Mouse (Mus musculus): ENCODE measurements around the gene Sost.

The Sost gene

DNA sequence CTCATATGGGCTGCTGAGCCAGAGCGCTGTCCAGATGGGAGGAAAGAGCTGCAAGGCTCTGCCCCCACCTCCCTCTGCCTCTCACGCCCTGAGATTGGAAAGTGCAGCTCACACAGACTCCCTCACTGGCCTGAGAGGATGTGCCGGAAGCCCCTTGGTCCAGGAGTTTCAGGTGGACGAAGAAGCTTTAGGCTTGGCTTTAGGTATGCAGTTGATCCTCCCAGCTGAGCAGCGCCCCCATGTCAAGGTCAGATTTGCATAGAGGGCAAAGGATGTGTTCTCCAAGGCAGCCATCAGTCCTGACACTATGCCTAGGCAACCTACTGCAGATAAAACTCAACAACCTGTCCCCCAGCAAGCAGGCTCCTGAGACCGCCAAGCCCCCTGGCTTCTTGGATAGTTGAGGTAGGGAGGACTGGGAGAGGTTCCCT, 16.2 kb upstream of the Sost start:
- peak in 1 of 2 experiments; percentile 31 for DNase-seq

- DNase-seq, result peak in 1 of 2 experiments; percentile 33
Measured at GRCm38 (mm10) chr11:101981850-101982249, 15.0 kb upstream of the Sost start.

GRCm38 (mm10) chr11:101980603-101981157, 13.9 kb upstream of the Sost start:
- peak in 1 of 2 experiments; percentile 19 for DNase-seq

GRCm38 (mm10) chr11:101979140-101979539, 12.3 kb upstream of the Sost start:
- no peak for DNase-seq

- no peak for DNase-seq
Measured at GRCm38 (mm10) chr11:101976949-101977348, 10.1 kb upstream of the Sost start.

- DNase-seq, result no peak
Measured at GRCm38 (mm10) chr11:101974923-101975322, 8.1 kb upstream of the Sost start.

DNA sequence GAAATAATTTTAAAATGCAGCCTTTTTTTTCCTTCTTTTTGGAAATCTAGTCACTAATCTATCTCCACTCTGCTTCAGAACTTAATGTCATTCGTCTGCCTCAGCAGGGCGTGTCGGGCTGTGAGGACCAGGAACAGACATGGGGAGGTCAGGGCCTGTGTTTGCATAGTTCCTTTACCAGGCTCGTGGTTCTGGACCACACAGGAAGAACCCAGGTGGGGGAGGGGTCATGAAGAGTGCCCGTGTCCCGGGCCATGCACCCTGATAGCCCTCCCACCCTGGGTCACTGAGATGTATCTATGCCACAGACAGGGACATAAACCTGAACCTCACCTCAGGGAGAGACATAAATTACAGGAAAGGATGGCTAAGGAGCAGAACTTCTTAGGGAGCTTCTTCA, 7.4 kb upstream of the Sost start:
- no peak for DNase-seq

DNA sequence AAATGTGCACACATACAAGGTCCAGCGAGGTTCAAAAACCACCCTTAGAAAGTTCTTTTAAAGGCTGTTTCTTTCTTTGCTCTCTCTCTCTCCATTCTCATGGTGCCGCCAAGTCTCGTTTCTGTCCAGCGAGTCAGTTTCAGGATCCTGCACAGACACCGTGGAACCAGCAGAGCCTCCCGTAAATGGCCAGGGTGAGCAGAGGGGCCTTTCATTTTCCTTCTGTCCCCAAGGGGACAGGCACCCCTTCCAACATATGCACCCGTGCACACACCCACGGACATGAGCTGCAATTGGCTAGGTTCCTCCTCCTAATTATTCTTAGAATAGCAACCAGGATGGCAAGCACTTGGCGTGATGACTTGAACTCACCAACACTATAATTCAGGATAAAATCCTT, 6.7 kb upstream of the Sost start:
- no peak for DNase-seq

DNA sequence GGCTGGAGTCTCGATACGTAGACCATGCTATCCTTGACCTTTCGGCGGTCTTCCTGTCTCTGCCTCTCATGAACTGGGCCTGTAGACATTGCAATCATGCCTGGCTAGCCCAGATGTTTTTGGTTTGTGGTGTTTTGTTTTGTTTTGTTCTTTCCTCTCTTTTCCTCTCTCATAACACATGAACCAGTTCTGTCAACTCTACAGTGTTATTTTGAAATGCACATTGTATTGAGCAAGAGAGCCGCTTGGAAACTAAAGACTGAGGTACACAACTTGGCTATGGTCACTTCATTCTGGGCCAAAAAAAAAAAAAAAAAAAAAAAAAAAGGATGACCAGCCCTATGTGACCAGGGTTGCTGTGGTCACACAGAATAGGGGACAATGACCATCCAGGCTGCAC, 5.8 kb upstream of the Sost start:
- no peak for DNase-seq

- no peak for DNase-seq
Measured at GRCm38 (mm10) chr11:101972097-101972496, 5.3 kb upstream of the Sost start.

- DNase-seq, result peak in 1 of 2 experiments; percentile 52
Measured at GRCm38 (mm10) chr11:101971410-101971809, 4.6 kb upstream of the Sost start.

GRCm38 (mm10) chr11:101969835-101970234, 3.0 kb upstream of the Sost start:
- DNase-seq, result no peak

DNA sequence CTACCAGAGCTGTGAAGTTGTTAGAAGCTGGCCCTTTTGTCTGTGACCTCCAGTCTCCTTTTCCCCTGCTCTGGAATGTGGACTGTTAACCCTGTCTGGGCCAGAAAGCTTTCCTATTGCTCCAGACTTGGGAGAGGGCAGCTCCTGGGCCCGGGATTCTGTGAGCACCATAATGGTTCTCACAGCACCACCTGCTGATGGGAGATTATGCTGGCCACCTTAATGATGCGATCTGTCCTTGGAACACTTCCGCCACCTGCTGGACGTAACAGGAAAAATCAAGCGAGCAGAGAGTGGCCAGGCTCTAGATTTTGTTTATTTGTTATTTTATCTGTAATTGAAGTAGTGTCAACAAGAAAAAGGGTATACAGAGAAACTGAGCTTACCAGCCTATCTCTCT, 2.0 kb upstream of the Sost start:
- DNase-seq, result peak; percentile 71 to 88

DNA sequence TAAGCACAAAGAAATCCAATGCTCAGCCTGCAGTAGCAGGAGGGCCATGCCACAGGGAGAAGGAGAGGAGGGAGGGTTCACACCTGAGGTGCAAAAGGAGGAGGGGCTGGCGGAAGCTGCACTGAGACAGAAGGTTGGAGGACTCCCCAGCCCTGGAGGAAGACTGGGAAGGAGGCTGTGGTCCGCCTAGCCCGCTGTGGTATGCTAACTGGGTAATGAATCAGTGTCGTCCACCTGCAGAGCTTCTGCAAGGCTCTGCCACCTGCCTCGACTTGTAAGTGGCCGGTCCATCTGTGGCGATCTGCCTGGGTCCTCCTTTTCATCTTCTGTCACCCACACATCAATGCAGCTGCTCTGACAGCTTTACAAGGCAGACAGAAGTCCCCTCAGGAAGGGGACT, 1.5 kb upstream of the Sost start:
- DNase-seq, result no peak

GRCm38 (mm10) chr11:101965553-101965952, 1.3 kb downstream of the Sost start:
- no peak for DNase-seq

DNA sequence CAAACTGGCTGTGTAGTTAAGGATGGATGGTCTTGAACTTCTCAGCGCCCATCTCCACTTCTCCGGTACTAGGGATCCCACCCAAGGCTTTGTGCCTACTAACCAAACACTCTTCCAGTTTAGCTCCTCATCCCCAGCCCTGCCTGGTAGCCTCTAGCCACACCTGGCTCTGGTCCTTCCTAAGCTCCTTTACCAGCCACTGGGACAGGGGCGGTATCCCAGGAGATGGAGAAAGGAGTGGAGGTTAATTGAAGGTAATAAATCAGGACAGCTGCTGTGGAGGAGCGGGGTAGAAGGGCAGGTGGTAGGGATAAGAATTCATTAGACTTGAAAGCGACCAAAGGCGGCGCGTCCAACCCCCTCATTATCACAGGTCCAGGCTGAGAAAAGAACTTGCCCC, 2.2 kb downstream of the Sost start:
- no peak for DNase-seq

GRCm38 (mm10) chr11:101963473-101964291, 3.1 kb downstream of the Sost start:
- no peak for DNase-seq

DNA sequence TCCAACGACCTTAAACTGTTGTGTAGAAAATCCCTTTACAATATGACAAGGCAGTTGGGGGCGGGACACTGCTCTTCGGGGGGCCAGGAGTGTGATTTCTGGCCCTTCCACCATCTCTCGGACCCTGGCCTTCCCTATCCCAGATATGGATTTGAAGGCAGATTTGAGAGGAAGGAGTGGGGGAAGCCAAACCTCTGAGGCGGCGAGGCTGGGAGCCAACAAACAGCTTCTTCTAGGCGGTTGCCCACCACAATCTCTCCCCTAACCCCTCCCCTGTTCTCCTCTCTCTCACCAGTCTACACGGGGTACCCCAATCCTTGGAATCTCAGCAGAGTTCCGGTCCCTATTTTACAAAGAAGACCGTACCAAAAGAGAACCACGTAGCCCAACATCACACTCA, 3.8 kb downstream of the Sost start:
- no peak for DNase-seq

DNA sequence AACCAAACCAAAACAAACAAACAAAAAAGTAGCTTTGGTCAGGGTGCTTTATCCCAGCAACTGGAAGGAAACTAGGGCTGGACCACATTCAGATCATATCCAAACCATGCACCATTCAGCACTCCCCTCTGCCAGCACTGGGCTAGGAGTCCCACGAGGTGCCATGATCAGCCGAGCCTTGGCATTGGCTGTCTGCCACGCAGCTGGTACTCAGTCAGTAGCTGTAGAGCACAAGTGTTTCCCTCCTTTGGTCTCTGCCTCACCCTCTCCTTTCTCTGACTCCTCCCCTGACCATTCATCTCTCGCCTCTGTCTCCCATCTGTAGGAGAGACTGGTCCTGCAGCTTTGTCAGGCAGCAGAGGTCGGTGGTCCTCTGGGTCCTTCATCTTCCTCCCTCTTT, 9.3 kb downstream of the Sost start:
- no peak for DNase-seq

- no peak for DNase-seq
Measured at GRCm38 (mm10) chr11:101953441-101953840, 13.4 kb downstream of the Sost start.

DNA sequence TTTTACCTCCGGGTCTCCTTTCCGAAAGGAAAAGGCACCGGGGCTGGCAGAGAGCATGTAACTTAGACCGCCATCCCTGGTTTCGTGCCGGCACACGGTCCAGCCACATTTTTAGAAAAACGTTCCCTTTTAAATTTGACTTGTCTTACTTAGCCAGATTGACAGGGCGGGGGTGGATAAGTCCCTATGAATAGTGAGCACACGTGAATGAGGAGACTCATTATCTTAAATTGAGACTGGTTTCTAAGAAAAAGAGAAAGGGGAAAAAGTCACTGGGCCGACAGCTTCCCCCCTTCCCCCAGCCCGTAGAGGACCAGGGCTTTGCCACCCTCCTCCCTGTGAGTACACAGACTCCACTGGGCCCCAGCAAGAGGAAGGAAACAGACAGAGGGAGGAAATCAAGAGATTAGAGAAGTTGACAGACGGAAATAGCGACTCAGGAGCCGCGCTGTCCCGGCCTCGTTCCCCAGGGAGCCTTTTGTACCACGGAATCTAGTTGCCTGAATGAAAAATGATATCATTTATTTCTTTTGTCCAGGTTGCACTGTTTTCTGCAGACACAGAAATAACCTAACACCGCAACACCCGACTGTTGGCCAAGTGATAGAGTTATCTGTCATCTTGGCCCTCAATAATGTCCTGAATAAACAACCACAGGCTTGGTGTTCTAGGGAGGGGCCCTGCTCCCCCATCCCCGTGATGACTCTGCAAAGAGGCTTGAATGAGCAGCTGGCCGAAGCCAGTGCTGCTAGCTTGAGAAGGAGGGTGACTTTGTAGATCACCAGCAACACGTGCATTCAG, 14.1 kb downstream of the Sost start:
- DNase-seq, result peak; percentile 67 to 81

DNA sequence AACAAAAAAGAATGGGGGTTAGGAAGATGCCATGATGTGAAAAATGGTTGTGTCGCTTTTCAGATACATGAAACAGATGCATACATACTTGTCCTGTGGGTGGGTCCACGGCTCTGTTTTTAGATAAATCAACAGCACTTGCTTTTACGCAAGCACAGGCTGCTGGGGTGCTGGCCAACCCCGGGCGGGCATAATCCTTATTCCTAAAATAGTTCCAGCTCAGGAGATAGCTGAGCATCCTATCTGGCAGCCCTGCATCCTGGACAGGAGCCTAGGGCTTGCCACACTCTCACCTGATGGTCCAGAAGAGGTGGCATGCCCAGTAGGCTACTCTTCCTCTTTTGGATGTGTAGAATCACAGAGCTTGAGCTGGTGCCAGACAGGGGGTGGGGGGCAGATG, 16.8 kb downstream of the Sost start:
- no peak for DNase-seq

DNA sequence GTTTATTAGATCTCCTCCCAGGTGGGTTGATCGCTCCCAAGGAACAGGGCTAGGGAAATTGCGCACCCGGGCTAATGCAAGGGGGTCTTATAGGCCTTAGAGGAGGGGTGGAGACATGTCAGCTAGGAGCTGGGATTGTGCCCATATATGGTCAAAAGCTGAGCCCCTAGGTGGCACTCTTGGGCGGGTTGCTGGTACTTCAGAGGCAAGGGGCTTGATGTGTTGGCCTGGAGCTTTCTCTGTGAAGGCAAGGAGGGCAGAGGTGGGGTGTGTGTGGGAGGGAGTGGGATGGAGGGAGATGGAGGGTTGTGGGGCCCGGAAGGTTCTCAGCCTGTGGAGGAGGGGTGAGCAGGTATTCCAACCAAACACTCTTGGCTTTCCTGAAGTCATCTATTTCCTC, 20.3 kb downstream of the Sost start:
- DNase-seq, result no peak

GRCm38 (mm10) chr11:101943055-101943454, 23.8 kb downstream of the Sost start:
- DNase-seq, result no peak

Measured in kidney, adult 8-10 months (tissue).